Mouse (Mus musculus) CD8-positive naive resting alpha-beta T cell, adult 2 months (primary cell): Measurements from ENCODE around the gene Pi16.
A peak's percentile ranks its signal among the peaks of the same experiment; 100 is the strongest.

Experiments
- DNase-seq, 2 experiments: peaks; one replicate each; pipeline ENCODE4 v3.0.0; 2022; ENCODE audit warnings: low read depth in 2 of 2, low spot score in 2 of 2

Gene Pi16

GRCm38 (mm10) chr17:29356479-29356856 is 39.0 kb downstream of the Pi16 start:
- no peak for DNase-seq

- no peak for DNase-seq
Measured at GRCm38 (mm10) chr17:29356882-29357281, 39.4 kb downstream of the Pi16 start.

GRCm38 (mm10) chr17:29358928-29359327 is 41.4 kb downstream of the Pi16 start:
- no peak for DNase-seq

GRCm38 (mm10) chr17:29360761-29361221 is 43.3 kb downstream of the Pi16 start, which contains the start of gene Fgd2:
Gene Fgd2, plus strand, starts transcription at chr17:29360914.
- no peak for DNase-seq

- DNase-seq = no peak
Measured at GRCm38 (mm10) chr17:29361982-29362691, 44.7 kb downstream of the Pi16 start.

GRCm38 (mm10) chr17:29363109-29363508 is 45.6 kb downstream of the Pi16 start:
- DNase-seq = no peak

- DNase-seq = no peak
Measured at GRCm38 (mm10) chr17:29365105-29365621, 47.7 kb downstream of the Pi16 start.

GRCm38 (mm10) chr17:29368726-29369125 is 51.2 kb downstream of the Pi16 start:
- DNase-seq = no peak

GRCm38 (mm10) chr17:29370984-29371723 is 53.7 kb downstream of the Pi16 start:
- DNase-seq = peak; percentile 90 to 94

- DNase-seq = no peak
Measured at GRCm38 (mm10) chr17:29375871-29376270, 58.4 kb downstream of the Pi16 start.

GRCm38 (mm10) chr17:29378056-29378455 is 60.6 kb downstream of the Pi16 start:
- DNase-seq = no peak
